In the genomic region with DNA sequence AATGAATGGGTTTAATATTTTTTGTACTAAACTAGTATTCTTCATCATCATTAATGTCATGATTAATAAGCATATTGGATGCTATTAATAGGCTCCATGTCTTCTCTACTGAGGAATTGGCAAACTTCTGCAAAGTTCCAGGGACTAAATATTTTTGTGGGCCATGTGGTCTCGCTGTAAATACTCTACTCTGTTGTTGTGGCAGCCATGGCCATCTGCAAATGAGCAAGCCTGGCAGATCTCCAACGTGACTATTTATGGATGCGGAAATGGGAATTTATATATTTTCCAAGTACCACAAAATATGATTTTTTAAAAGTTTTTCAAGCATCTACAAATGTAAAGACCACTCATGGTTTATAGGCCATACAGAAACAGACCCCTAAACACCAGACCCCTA, we compare ENCODE assay signal across 13 mouse cellular contexts. TPM values are rescaled to one million over a fixed set of nuclear protein-coding genes. Genes with fewer than 3 reads are reported as not detected.
DNase-seq lines count a peak whose midpoint lies in the region; ATAC-seq and TF ChIP-seq lines count a peak whose summit lies in the region.
"Had no signal": no experiment of that assay in that cellular context is flagged by ENCODE, and none has a peak within 500 bp of the region (broad histone marks: within the 10 kb centered on the region; RNA-seq: fewer than 3 reads in every experiment).

No protein-coding gene starts in this region.

- no peaks in the 10 kb centered on the region for H3K9me3 ChIP-seq in forebrain, embryonic 13.5 days (replicated peaks)
- H3K9me3 ChIP-seq in forebrain, embryonic 10.5 days = no peaks in the 10 kb centered on the region
- no peaks in the 10 kb centered on the region for H3K9me3 ChIP-seq in intestine, embryonic 15.5 days
- no peaks in the 10 kb centered on the region for H3K9me3 ChIP-seq in neural tube, embryonic 15.5 days (replicated peaks)
- H3K9me3 ChIP-seq: hindbrain, embryonic 10.5 days; midbrain, embryonic 12.5 days had no signal

- 77% methylated on average over 3 of the region's 3 CpGs for WGBS in forebrain, embryonic 13.5 days
- 96% methylated on average over 3 of the region's 3 CpGs for WGBS in forebrain, embryonic 10.5 days
- WGBS in kidney, adult 2 months = 70% methylated on average over 3 of the region's 3 CpGs
- 47% methylated on average over 3 of the region's 3 CpGs for WGBS in intestine, embryonic 15.5 days
- 83% methylated on average over 3 of the region's 3 CpGs for WGBS in neural tube, embryonic 15.5 days

- peaks cover 59% of the 10 kb centered on the region for H3K4me1 ChIP-seq in forebrain, embryonic 13.5 days
- H3K4me1 ChIP-seq in forebrain, embryonic 10.5 days = peaks cover 35% of the 10 kb centered on the region
- peaks cover 12% of the 10 kb centered on the region for H3K4me1 ChIP-seq in kidney, adult 2 months (ENCODE audit: control insufficient read depth, insufficient read depth, low read length)
- peaks cover 26% of the 10 kb centered on the region for H3K4me1 ChIP-seq in intestine, embryonic 15.5 days (replicated peaks)
- peaks cover 29% of the 10 kb centered on the region for H3K4me1 ChIP-seq in neural tube, embryonic 15.5 days

- TF ChIP-seq POLR2A in kidney, adult 2 months (IDR thresholded peaks at IDR 0.05; ENCODE audit: low read depth, low read length) = no peak

- no peak overlapping the region for H3K4me2 ChIP-seq in forebrain, embryonic 13.5 days
- H3K4me2 ChIP-seq in intestine, embryonic 15.5 days (replicated peaks) = no peak overlapping the region
- no peak overlapping the region for H3K4me2 ChIP-seq in neural tube, embryonic 15.5 days
- H3K4me2 ChIP-seq: midbrain, embryonic 12.5 days had no signal

- ATAC-seq in forebrain, embryonic 13.5 days = no peak
- no peak for ATAC-seq in intestine, embryonic 15.5 days
- no peak for ATAC-seq in neural tube, embryonic 15.5 days (ENCODE audit: low FRiP score)
- ATAC-seq: Patski had no signal

- DNase-seq in forebrain, embryonic 10.5 days (ENCODE audit: extremely low spot score, low spot score) = no peak
- DNase-seq in kidney, postnatal 10 days = peak; percentile 63
- no peak for DNase-seq in kidney, adult 2 months
- peak; percentile 71 for DNase-seq in 3T3-L1 (ENCODE audit: low read depth, low spot score)
- no peak for DNase-seq in yolk sac, embryonic 10.5 days (ENCODE audit: low spot score)
- DNase-seq: B cell, adult 2 months; kidney, postnatal 36 days had no signal

- no peak overlapping the region for H3K4me3 ChIP-seq in forebrain, embryonic 13.5 days
- no peak overlapping the region for H3K4me3 ChIP-seq in forebrain, embryonic 10.5 days
- no peak overlapping the region for H3K4me3 ChIP-seq in kidney, adult 2 months (ENCODE audit: insufficient read depth, low read depth, low read length)
- no peak overlapping the region for H3K4me3 ChIP-seq in intestine, embryonic 15.5 days (replicated peaks)
- H3K4me3 ChIP-seq in neural tube, embryonic 15.5 days (replicated peaks) = no peak overlapping the region
- H3K4me3 ChIP-seq: hindbrain, embryonic 10.5 days; midbrain, embryonic 12.5 days had no signal

- peak overlapping the region; percentile 22 for H3K27ac ChIP-seq in forebrain, embryonic 13.5 days
- H3K27ac ChIP-seq in forebrain, embryonic 10.5 days = no peak overlapping the region
- H3K27ac ChIP-seq in kidney, adult 2 months (ENCODE audit: insufficient read depth, low read depth, low read length) = no peak overlapping the region
- H3K27ac ChIP-seq in intestine, embryonic 15.5 days = peak overlapping the region; percentile 37; the same call in 1 of the 2 replicates
- no peak overlapping the region for H3K27ac ChIP-seq in neural tube, embryonic 15.5 days (replicated peaks)
- H3K27ac ChIP-seq: midbrain, embryonic 12.5 days had no signal

- H3K27me3 ChIP-seq in forebrain, embryonic 13.5 days = no peaks in the 10 kb centered on the region
- no peaks in the 10 kb centered on the region for H3K27me3 ChIP-seq in forebrain, embryonic 10.5 days (ENCODE audit: poor library complexity, severe bottlenecking)
- no peaks in the 10 kb centered on the region for H3K27me3 ChIP-seq in kidney, adult 2 months (replicated peaks; ENCODE audit: control insufficient read depth, insufficient read depth, low read length)
- no peaks in the 10 kb centered on the region for H3K27me3 ChIP-seq in intestine, embryonic 15.5 days (replicated peaks)
- no peaks in the 10 kb centered on the region for H3K27me3 ChIP-seq in neural tube, embryonic 15.5 days (replicated peaks)
- H3K27me3 ChIP-seq: midbrain, embryonic 12.5 days; Patski had no signal

- no peak overlapping the region for H3K9ac ChIP-seq in forebrain, embryonic 13.5 days
- H3K9ac ChIP-seq in intestine, embryonic 15.5 days = no peak overlapping the region
- no peak overlapping the region for H3K9ac ChIP-seq in neural tube, embryonic 15.5 days (replicated peaks)
- H3K9ac ChIP-seq: midbrain, embryonic 12.5 days had no signal

- TF ChIP-seq CTCF in kidney, adult 2 months (conservative IDR thresholded peaks at IDR 0.05; ENCODE audit: insufficient read depth, insufficient read length, low read depth, low read length) = no peak

- H3K36me3 ChIP-seq in forebrain, embryonic 13.5 days (ENCODE audit: poor library complexity, severe bottlenecking) = peaks cover 15% of the 10 kb centered on the region
- peaks cover 33% of the 10 kb centered on the region for H3K36me3 ChIP-seq in forebrain, embryonic 10.5 days (replicated peaks)
- H3K36me3 ChIP-seq in kidney, adult 2 months (ENCODE audit: control insufficient read depth, insufficient read depth, low read length) = no peaks in the 10 kb centered on the region
- peaks cover 7% of the 10 kb centered on the region for H3K36me3 ChIP-seq in intestine, embryonic 15.5 days
- no peaks in the 10 kb centered on the region for H3K36me3 ChIP-seq in neural tube, embryonic 15.5 days

RNA-seq across cellular contexts. Expression of gene Notch2, which starts 54.1 kb away (rescaled TPM):
- 18.6 and 19.9 TPM in 2 replicates for polyA plus RNA-seq in forebrain, embryonic 13.5 days (2015; fragmentation: Nextera tagmentation; extraction: Ambion mirVana)
- 19.1 and 21.2 TPM in 2 replicates for polyA plus RNA-seq in forebrain, embryonic 10.5 days (2016; fragmentation: Nextera tagmentation; extraction: Ambion mirVana)
- 16.3 and 20.0 TPM in 2 replicates for polyA plus RNA-seq in kidney, adult 2 months (2012; rRNA removed)
- polyA plus RNA-seq in intestine, embryonic 15.5 days (2015; fragmentation: Nextera tagmentation; extraction: Ambion mirVana) = 15.8 and 17.9 TPM in 2 replicates
- polyA plus RNA-seq in neural tube, embryonic 15.5 days (2015; fragmentation: Nextera tagmentation; extraction: Ambion mirVana) = 9.0 and 11.3 TPM in 2 replicates

Comparison
In these comparisons a context has a peak if more than half of its experiments do, and no peak if none do; other contexts are left out.
1. H3K27ac ChIP-seq: peak in forebrain, embryonic 13.5 days (single experiment) and intestine, embryonic 15.5 days (single experiment); none in forebrain, embryonic 10.5 days (single experiment), kidney, adult 2 months (single experiment) and neural tube, embryonic 15.5 days (single experiment).
2. DNase-seq: peak in kidney, postnatal 10 days (single experiment) and 3T3-L1 (single experiment); none in forebrain, embryonic 10.5 days (single experiment), kidney, adult 2 months (single experiment) and yolk sac, embryonic 10.5 days (single experiment).